Mouse (Mus musculus) stomach, embryonic 14.5 days (tissue): ENCODE measurements around the gene Rem1. TPM values are rescaled to one million over a fixed set of nuclear protein-coding genes. Genes with fewer than 3 reads are reported as not detected.
"Not testable (repeated sequence)": the region's sequence is repeated elsewhere in the genome, so short reads cannot be mapped to it uniquely, and the experiment has no call there.

Experiments used
- ATAC-seq: fragments of 200-750 bp; cut with Nextera tagmentation; 2 replicates; pipeline ENCODE4 v1.8.0; 2017; ENCODE audit warnings: low read depth, moderate TSS enrichment; ENCODE audit not compliant: insufficient number of reproducible peaks, insufficient read depth, low FRiP score
- H3K27ac ChIP-seq: fragments of 300-500 bp; sonication (generic); 2 replicates; pipeline ENCODE4 v1.5.1; 2014; ENCODE audit warnings: mild to moderate bottlenecking, low read length, moderate library complexity, mixed read lengths
- H3K27me3 ChIP-seq: fragments of 300-500 bp; sonication (generic); 2 replicates; pipeline ENCODE4 v1.6.1; 2014; ENCODE audit warnings: low read length, control low read depth, mixed read lengths; ENCODE audit not compliant: control insufficient read depth, insufficient read depth
- H3K36me3 ChIP-seq: fragments of 300-500 bp; sonication (generic); 2 replicates; pipeline ENCODE4 v1.6.1; 2014; ENCODE audit warnings: mild to moderate bottlenecking, control low read depth, low read length, moderate library complexity, mixed read lengths; ENCODE audit not compliant: control insufficient read depth, insufficient read depth
- H3K4me1 ChIP-seq: fragments of 300-500 bp; sonication (generic); 2 replicates; pipeline ENCODE4 v1.6.1; 2014; ENCODE audit warnings: low read length, control low read depth, mixed read lengths; ENCODE audit not compliant: control insufficient read depth, insufficient read depth
- H3K4me2 ChIP-seq: fragments of 300-500 bp; sonication (generic); replicated peaks from 2 replicates; pipeline ENCODE4 v1.6.1; 2014; ENCODE audit warnings: low read depth, low read length, control low read depth
- H3K4me3 ChIP-seq: fragments of 300-500 bp; sonication (generic); 2 replicates; pipeline ENCODE4 v1.5.1; 2014; ENCODE audit warnings: low read depth, low read length, control low read depth
- H3K9ac ChIP-seq: fragments of 300-500 bp; sonication (generic); replicated peaks from 2 replicates; pipeline ENCODE4 v1.6.1; 2014; ENCODE audit warnings: low read depth, mild to moderate bottlenecking, control low read depth, low read length, moderate library complexity, mixed read lengths
- H3K9me3 ChIP-seq: fragments of 300-500 bp; sonication (generic); 2 replicates; pipeline ENCODE4 v1.6.1; 2016; ENCODE audit warnings: low read depth, low read length, control low read depth; ENCODE audit not compliant: control insufficient read depth
- WGBS: fragments of 180-500 bp; shearing (Covaris S2); extraction: QIAGEN DNeasy Blood & Tissue Kit; methylation state at CpG from one replicate; pipeline ENCODE4 v1.1.7; 2014; 5-methylcytosine and 5-hydroxymethylcytosine counted together
- polyA plus RNA-seq: library from polyadenylated mRNA; unstranded; fragments of >200 nt; fragmentation: Nextera tagmentation; extraction: Ambion mirVana; gene quantifications from 2 replicates; pipeline ENCODE4 v1.2.1, GENCODE M21; 2014

The Rem1 gene
- polyA plus RNA-seq, 1 experiment from 2014 or later: 21.9 TPM

DNA sequence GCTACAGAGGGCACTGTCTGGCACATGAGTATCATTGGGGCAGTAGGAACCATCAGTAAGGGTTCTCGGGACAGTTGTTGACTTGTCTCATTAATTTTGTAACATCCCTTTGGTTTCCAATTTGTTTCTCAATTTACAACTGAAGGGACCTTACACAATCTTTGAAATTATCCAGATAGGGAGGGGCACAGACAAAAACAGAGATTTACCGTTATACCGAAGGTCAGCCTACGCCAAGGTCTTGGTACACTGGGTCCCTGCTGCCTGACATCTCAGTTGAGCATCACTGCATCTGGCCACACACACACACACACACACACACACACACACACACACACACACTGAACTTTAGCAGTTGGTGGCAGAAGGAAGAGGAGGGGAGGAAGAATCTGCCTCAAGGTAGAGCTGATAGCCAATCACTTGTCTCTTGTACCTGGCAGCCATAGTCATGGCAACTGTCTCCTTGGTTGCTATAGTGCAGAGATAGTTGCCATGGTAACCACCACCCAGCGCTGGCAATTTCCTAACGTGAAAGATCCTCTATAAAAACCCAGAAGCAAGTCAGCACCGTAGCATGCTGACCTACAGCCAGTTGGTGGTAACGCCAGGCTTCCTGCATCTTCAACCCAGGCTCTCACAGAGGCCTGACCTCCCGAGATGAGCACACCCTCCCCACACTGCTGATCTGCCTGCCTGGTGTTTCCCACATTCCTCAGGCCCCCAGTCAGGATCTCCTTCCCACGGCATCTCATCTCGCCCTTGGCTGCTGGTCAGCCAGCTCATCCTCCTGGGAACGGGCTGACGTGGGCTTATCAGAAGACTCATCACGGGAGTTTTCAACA lies 27.3 kb downstream of the Rem1 start:
- no peaks in the 10 kb centered on the region for H3K27me3 ChIP-seq
- H3K4me3 ChIP-seq: no peak overlapping the region
- no peaks in the 10 kb centered on the region for H3K9me3 ChIP-seq
- peaks cover 6% of the 10 kb centered on the region; the same call in 1 of the 2 replicates for H3K4me1 ChIP-seq
- no peak overlapping the region for H3K4me2 ChIP-seq
- no peak for ATAC-seq
- no peaks in the 10 kb centered on the region for H3K36me3 ChIP-seq
- 42% methylated on average over 14 of the region's 14 CpGs for WGBS
- H3K9ac ChIP-seq: no peak overlapping the region
- no peak overlapping the region for H3K27ac ChIP-seq

DNA sequence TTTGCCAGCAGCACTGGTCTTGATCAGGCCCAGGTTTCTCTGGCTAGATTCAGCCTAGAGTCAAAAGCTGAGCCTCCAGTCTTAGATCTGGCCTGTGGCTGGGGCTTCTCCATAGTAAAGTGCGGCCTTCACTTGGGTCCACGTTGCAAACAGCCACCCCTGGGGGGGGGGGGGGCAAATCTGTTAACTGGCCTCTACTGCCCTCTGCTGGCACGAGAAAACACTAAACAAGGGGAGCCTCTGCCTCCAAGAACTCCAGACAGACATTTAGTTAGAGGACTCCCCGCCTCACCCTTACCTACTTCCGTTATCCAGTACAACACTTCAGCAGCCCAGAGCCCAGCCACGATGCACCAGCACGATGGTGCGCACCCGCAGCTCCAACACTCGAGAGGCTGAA lies 30.6 kb downstream of the Rem1 start:
- WGBS: 53% methylated on average over 10 of the region's 10 CpGs

DNA sequence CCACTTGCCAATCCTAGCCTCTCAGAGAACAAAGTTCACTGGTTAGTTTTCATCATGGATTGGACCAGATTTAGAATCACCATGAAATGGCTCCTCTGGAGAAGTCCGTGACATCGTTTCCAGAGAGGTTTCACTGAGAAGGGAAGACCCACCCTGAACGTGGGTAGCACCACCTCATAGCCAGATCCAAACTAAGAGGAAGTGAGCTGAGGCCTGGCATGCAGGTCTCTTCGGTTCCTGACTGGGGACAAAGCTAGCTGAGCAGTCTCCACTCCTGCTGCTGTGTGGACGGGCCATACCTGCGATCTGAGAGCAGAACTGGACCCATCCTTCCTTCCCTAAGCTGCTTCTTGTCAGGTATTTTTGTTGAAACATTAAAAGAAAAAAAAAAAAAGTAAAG lies 34.4 kb downstream of the Rem1 start:
- H3K9me3 ChIP-seq: no peaks in the 10 kb centered on the region
- no peaks in the 10 kb centered on the region for H3K36me3 ChIP-seq
- no peak overlapping the region for H3K9ac ChIP-seq
- ATAC-seq: no peak
- no peaks in the 10 kb centered on the region for H3K27me3 ChIP-seq
- H3K4me1 ChIP-seq: no peaks in the 10 kb centered on the region
- no peak overlapping the region for H3K4me3 ChIP-seq
- WGBS: 81% methylated on average over 6 of the region's 6 CpGs
- no peak overlapping the region for H3K27ac ChIP-seq
- no peak overlapping the region for H3K4me2 ChIP-seq

More for the DNA sequence above, 30.6 kb downstream of the Rem1 start:
- no peaks in the 10 kb centered on the region for H3K36me3 ChIP-seq
- H3K27ac ChIP-seq: no peak overlapping the region
- no peak overlapping the region for H3K4me2 ChIP-seq
- no peak for ATAC-seq
- peaks cover 6% of the 10 kb centered on the region; the same call in 1 of the 2 replicates for H3K4me1 ChIP-seq
- no peak overlapping the region for H3K9ac ChIP-seq
- no peaks in the 10 kb centered on the region for H3K9me3 ChIP-seq
- no peaks in the 10 kb centered on the region for H3K27me3 ChIP-seq
- H3K4me3 ChIP-seq: no peak overlapping the region

DNA sequence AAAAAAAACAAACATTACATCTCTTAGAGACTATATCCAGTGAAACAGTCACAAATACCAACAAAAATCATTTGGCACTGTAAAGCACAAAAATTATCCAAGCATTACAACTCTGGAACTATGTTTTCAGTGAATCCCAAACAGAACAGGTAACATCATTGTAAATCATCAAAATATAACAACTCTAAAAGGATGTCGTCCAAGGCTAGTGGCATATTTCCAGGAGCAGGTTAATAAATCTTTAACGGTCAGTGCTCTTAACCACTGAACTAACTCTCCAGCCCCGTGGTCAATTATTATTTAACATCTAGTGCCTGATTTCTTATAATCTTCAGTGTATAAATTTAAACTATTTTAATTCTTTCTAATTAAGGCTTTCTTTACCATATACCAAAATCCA lies 39.4 kb downstream of the Rem1 start:
- H3K27ac ChIP-seq, H3K4me2 ChIP-seq, H3K9me3 ChIP-seq, H3K4me3 ChIP-seq, ATAC-seq, H3K36me3 ChIP-seq, H3K9ac ChIP-seq, H3K27me3 ChIP-seq: not testable (repeated sequence)
- H3K4me1 ChIP-seq: peaks cover 11% of the 10 kb centered on the region
- 69% methylated on average over 3 of the region's 3 CpGs for WGBS

DNA sequence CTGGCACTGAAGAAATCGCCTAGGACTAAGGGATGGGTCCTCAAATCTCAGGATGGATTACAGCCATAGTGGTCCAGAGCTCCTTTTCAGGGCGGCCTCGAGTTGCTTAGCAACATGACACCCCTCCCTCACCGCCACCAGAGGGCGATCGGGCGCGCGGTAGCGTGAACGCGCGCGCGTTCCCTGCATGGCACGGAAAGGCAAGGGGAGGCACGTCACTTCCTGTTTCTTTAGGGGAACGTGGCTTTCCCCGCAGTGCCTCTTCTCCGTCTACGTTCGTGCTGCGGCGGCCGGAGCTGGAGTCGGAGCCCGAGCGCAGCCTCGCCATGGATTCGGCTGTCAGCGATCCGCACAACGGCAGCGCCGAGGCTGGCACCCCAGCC lies 42.5 kb downstream of the Rem1 start, which contains the start of gene H13:
Gene H13, plus strand, starts transcription at position 206 of the 383 bp plus-strand sequence.
- Histone ChIP-seq H3K27ac (peak within 1 kb of the TSS; percentile 98), H3K36me3 (peaks cover 11% of the 10 kb centered on the region), H3K4me2 (peak within 1 kb of the TSS; percentile 90), H3K4me3 (peak within 1 kb of the TSS; percentile 95), H3K4me1 (peaks cover 28% of the 10 kb centered on the region), H3K9ac (peak within 1 kb of the TSS; percentile 95), H3K27me3 (no peaks in the 10 kb centered on the region), H3K9me3 (no peaks in the 10 kb centered on the region)
- peak; percentile 70 for ATAC-seq
- under 1% methylated on average over 25 of the region's 35 CpGs for WGBS

DNA sequence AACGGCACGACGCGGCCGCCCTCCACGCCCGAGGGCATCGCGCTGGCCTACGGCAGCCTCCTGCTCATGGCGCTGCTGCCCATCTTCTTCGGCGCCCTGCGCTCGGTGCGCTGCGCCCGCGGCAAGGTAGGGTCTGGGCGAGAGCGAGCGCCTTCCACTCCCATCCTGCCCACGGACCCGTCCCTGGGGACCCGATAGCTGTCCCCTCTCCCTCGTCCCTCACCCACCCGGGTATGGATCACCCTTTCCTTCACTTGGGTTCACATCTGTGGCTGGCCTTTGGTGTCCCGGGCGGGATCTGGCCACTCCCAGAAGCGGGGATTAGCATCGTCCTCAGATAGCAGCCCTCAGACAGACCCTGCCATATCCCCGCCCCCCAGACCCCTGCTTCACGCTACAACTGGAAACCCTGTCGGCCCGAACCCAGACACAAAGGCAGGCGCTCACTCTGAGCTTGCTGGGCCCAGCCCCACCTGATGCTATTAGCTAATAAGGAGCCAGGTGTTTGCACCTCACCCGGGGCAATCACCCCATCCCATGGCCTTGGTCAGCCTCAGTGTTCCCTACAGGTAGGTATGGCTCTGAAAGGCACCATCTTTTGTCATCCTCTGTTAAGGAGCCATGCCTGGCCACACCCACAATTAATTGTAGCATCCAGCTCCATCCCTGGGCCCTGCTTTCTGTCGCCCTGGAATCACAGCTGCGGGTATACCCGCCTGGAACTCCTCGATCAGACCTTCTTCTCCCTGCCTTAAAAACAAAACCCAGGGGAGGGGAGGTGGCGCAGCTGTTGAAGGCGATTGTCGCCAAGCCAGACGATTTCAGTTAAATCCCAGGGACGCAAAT lies 43.1 kb downstream of the Rem1 start:
- peak; percentile 72 for ATAC-seq
- peak overlapping the region; percentile 98 for H3K27ac ChIP-seq
- under 1% methylated on average over 43 of the region's 46 CpGs for WGBS
- H3K9ac ChIP-seq: peak overlapping the region; percentile 95
- peaks cover 18% of the 10 kb centered on the region for H3K36me3 ChIP-seq
- peaks cover 28% of the 10 kb centered on the region for H3K4me1 ChIP-seq
- H3K4me2 ChIP-seq: peak overlapping the region; percentile 90
- H3K9me3 ChIP-seq: no peaks in the 10 kb centered on the region
- peak overlapping the region; percentile 95 for H3K4me3 ChIP-seq
- H3K27me3 ChIP-seq: no peaks in the 10 kb centered on the region

DNA sequence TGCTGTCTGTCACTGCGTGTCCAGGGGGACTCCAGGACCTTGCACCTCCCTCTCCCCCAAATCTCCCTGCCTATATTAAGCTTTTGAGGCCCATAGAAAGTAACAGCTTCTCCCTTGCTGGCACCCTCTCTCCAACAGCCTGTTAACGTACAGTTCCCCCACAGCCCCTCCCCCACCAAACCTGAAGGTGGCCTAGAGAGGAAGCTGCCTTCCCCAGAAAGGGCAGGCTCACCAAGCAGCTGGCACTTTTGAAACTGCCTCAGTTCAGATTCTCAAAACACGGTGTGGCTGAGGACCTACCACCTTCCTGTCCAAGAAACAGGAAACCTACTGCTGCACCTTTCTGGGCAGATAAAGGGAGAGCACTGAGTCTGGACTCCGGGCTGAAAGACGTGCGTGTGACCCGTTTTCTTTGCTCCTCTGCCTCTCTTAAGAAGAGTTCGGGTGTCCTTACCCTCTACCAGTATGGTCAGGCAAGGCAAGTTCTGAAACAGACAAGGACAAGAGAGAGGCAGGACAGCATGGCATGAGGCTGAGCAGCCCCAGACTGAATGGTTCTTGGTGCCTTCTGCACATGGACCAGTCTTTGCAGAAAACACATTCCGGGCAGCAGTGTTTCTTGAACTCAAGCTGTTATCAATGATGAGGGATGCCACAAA lies 44.4 kb downstream of the Rem1 start:
- Histone ChIP-seq H3K36me3 (peaks cover 30% of the 10 kb centered on the region), H3K9me3 (no peaks in the 10 kb centered on the region), H3K4me3 (peak overlapping the region; percentile 95), H3K27me3 (no peaks in the 10 kb centered on the region), H3K4me1 (peaks cover 28% of the 10 kb centered on the region), H3K4me2 (peak overlapping the region; percentile 90), H3K27ac (peak overlapping the region; percentile 21; the same call in 1 of the 2 replicates), H3K9ac (peak overlapping the region; percentile 95; the same call in 1 of the 2 replicates)
- no peak; the same call in 1 of the 2 replicates for ATAC-seq
- 42% methylated on average over 9 of the region's 9 CpGs for WGBS

DNA sequence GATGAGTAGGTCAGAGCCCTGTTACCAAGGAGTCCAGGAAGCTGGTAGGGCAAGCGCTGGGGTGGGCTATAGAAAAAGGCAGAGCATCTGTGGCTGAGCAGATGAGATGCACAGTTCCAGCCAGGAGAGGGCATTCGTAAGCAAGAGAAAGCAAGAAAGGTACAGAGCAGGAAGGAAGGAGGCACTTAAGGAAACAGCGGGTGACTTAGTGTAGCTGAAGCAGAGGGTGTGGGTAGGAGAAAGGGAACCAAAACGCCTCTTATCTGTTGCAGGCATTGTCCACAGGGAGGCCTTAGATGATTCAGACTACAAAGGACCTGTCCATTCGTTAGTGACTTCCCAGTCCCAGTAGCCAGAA lies 44.9 kb downstream of the Rem1 start:
- peaks cover 35% of the 10 kb centered on the region for H3K36me3 ChIP-seq
- no peaks in the 10 kb centered on the region for H3K27me3 ChIP-seq
- peak overlapping the region; percentile 95 for H3K4me3 ChIP-seq
- peak overlapping the region; percentile 21; the same call in 1 of the 2 replicates for H3K27ac ChIP-seq
- no peak overlapping the region; the same call in 1 of the 2 replicates for H3K9ac ChIP-seq
- ATAC-seq: 0 out of 2 replicates have a peak, but pooled peaks have one; percentile 50
- H3K9me3 ChIP-seq: no peaks in the 10 kb centered on the region
- H3K4me2 ChIP-seq: peak overlapping the region; percentile 90
- peaks cover 28% of the 10 kb centered on the region for H3K4me1 ChIP-seq
- WGBS: 27% methylated on average over 5 of the region's 5 CpGs
